Mouse (Mus musculus) forebrain, embryonic 11.5 days (tissue): Measurements from ENCODE around the gene Ceacam1. TPM values are rescaled to one million over a fixed set of nuclear protein-coding genes. Genes with fewer than 3 reads are reported as not detected.

Experiments
- ATAC-seq: fragments of 200-750 bp; cut with Nextera tagmentation; replicated peaks from 2 replicates; pipeline ENCODE4 v1.8.0; 2017; ENCODE audit warnings: moderate TSS enrichment; ENCODE audit not compliant: low FRiP score
- DNase-seq: peaks from one replicate; pipeline ENCODE4 v3.0.0-alpha.2; 2017; ENCODE audit warnings: low spot score
- H3K27ac ChIP-seq: fragments of 300-500 bp; sonication (generic); 2 replicates; pipeline ENCODE4 v1.5.1; 2014; ENCODE audit warnings: low read depth, low read length
- H3K27me3 ChIP-seq: fragments of 300-500 bp; sonication (generic); 2 replicates; pipeline ENCODE4 v1.6.1; 2014; ENCODE audit warnings: mild to moderate bottlenecking, low read length, mixed read lengths; ENCODE audit not compliant: control insufficient read depth, insufficient read depth
- H3K36me3 ChIP-seq: fragments of 300-500 bp; sonication (generic); 2 replicates; pipeline ENCODE4 v1.6.1; 2014; ENCODE audit warnings: mild to moderate bottlenecking, low read length, moderate library complexity, mixed read lengths; ENCODE audit not compliant: control insufficient read depth, insufficient read depth
- H3K4me1 ChIP-seq: fragments of 300-500 bp; sonication (generic); replicated peaks from 2 replicates; pipeline ENCODE4 v1.6.1; 2014; ENCODE audit warnings: low read length, mixed read lengths; ENCODE audit not compliant: control insufficient read depth, insufficient read depth
- H3K4me2 ChIP-seq: fragments of 300-500 bp; sonication (generic); 2 replicates; pipeline ENCODE4 v1.6.1; 2014; ENCODE audit warnings: low read depth, mild to moderate bottlenecking, low read length, moderate library complexity, mixed read lengths; ENCODE audit not compliant: severe bottlenecking
- H3K4me3 ChIP-seq: fragments of 300-500 bp; sonication (generic); 2 replicates; pipeline ENCODE4 v1.5.1; 2014; ENCODE audit warnings: low read depth, low read length
- H3K9ac ChIP-seq: fragments of 300-500 bp; sonication (generic); 2 replicates; pipeline ENCODE4 v1.6.1; 2014; ENCODE audit warnings: low read length
- H3K9me3 ChIP-seq: fragments of 300-500 bp; sonication (generic); 2 replicates; pipeline ENCODE4 v1.6.1; 2016; ENCODE audit warnings: low read length, mixed read lengths; ENCODE audit not compliant: control insufficient read depth
- WGBS: fragments of 180-500 bp; shearing (Covaris S2); extraction: QIAGEN DNeasy Blood & Tissue Kit; methylation state at CpG from one replicate; pipeline ENCODE4 v1.1.7; 2014; 5-methylcytosine and 5-hydroxymethylcytosine counted together
- polyA plus RNA-seq: library from polyadenylated mRNA; unstranded; fragments of >200 nt; fragmentation: Nextera tagmentation; extraction: Ambion mirVana; gene quantifications from 2 replicates; pipeline ENCODE4 v1.2.1, GENCODE M21; 2014

The Ceacam1 gene
- polyA plus RNA-seq, 1 experiment from 2014 or later, result 0.81 TPM

DNA sequence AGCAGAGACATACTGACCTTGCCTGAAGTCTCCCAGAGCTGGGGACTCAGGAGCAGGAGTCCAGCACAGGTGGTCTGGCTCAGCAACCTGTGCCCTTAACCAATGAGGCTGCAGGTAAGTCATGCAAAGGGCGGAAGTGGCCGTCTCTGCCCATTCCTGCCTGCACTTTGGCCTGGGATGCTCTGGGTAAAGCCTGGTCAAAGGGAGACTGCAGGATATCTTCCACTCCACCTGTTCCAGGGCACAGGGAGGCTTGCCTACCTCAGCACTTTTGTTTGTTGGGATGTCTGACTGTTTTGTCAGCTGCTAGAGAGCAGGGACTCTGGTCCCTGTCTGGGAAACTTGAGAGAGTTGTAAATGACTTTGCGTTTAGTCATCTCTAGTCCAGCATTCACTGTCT lies 25.3 kb downstream of the Ceacam1 start:
- no peak for DNase-seq
- no peaks in the 10 kb centered on the region for H3K36me3 ChIP-seq
- H3K27ac ChIP-seq, result no peak overlapping the region
- no peak overlapping the region for H3K4me2 ChIP-seq
- no peaks in the 10 kb centered on the region for H3K4me1 ChIP-seq
- 77% methylated on average over 3 of the region's 3 CpGs for WGBS
- H3K9ac ChIP-seq, result no peak overlapping the region
- H3K4me3 ChIP-seq, result no peak overlapping the region
- no peaks in the 10 kb centered on the region for H3K27me3 ChIP-seq
- ATAC-seq, result no peak
- H3K9me3 ChIP-seq, result no peaks in the 10 kb centered on the region

DNA sequence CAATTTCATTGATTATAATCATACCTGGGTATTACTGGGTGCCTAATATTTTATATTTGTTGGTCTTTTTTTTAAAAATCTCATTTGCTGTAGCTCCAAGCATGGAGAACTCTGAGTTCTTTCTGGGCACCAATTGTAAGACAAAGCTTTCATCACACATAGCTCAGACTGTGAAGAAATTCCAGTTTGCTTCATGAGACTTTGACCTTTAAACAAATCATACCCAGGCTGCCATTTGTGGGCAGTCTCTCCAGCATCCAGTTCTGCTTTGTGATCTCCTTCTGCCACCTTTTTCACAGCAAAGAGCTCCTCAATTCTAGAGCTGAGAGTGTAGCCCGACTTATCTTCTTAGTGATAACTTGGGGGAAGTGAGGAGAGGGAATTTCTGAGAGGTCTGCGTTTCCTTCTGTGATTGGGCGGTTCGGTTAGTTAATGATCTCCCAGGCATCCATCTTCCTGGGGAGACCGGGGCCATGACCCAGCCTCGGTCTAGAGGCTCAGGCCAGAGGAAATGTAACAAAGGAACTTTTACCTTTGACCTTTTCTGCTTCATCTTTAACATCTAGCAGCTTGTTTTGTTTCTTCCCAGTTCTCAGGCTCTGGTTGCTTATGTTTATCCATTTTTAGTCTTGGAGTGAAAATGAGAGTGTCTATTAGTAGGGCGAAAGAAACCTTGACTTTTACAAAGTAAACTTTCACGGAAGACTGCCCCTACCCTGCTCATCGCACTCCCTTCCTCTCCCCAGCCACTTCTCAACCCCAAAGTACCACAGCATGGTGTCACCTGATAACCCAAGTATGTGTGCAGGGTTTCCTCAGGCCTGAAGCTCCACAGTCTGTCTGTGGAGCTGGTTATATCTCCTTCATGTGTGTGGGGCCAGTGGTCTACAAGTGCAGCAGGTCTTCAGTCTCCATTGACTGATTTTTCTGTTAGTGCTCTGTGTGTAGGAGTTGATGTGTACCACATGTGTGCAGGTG lies 27.2 kb downstream of the Ceacam1 start:
- ATAC-seq, result no peak
- Histone ChIP-seq H3K27ac (no peak overlapping the region), H3K9ac (no peak overlapping the region), H3K4me1 (no peaks in the 10 kb centered on the region), H3K4me2 (no peak overlapping the region), H3K4me3 (no peak overlapping the region), H3K9me3 (no peaks in the 10 kb centered on the region), H3K36me3 (no peaks in the 10 kb centered on the region), H3K27me3 (no peaks in the 10 kb centered on the region)
- DNase-seq, result no peak
- 73% methylated on average over 9 of the region's 9 CpGs for WGBS

DNA sequence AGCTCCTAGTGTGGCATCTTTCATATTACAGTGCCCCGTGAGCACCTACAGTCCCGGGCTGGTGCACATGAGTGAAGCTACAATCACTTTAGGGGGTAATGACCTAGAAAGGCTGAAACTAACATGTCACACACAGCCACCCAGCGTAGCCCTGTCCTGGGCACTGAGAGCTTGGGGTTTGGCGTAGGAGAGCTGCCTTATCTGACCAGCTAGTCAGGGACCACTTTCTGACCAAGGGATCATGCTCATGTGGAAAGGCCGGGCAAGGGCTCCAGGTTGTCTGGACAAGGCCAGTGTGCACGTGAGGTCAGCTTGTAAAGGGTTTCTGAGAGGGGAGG lies 36.6 kb downstream of the Ceacam1 start:
- no peaks in the 10 kb centered on the region for H3K4me1 ChIP-seq
- DNase-seq, result no peak
- no peak overlapping the region for H3K4me2 ChIP-seq
- no peak overlapping the region for H3K9ac ChIP-seq
- ATAC-seq, result no peak
- H3K36me3 ChIP-seq, result no peaks in the 10 kb centered on the region
- 85% methylated on average over 6 of the region's 6 CpGs for whole genome bisulfite sequencing
- H3K4me3 ChIP-seq, result no peak overlapping the region
- H3K9me3 ChIP-seq, result no peaks in the 10 kb centered on the region
- no peaks in the 10 kb centered on the region for H3K27me3 ChIP-seq
- H3K27ac ChIP-seq, result no peak overlapping the region

DNA sequence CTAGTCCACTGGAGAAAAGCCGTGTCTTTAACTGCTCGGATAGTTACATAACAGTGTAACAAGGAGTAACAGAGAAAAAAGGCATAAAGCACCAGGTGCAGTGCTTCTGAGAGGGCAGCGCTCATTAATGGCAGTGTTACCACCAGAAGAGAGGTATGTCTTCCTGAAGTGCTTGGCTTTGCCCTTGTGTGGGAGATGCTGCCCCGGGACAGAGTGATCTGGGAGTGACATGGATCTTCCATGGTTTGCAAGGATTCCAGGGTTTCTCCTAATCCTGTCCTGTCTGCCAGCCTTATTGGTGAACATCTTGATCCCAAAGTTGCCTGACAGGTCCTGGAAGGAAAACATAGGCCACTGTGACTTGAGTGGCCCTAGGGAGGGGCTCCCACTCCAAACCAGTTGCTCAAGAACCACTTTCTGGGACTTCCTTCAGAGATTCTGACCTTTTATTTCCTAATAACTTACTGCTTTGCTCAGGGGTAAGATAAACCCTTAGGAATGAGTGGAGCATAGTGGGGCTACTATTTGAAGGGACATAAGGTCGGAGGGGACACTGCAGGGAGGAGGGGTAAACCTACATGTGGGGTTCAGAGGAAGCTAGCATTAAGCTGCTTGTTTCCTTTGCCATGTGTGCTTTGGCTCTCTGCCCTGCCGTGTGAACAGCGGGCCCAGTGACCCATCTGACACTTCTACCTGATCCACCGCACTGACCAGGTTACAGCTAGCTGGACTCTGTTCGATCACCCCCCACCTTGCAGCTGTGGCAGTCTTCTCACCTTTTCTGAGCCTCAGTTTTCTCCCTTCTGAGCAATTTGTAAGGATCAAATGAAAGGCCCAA lies 37.2 kb downstream of the Ceacam1 start:
- Histone ChIP-seq H3K9ac (no peak overlapping the region), H3K4me2 (no peak overlapping the region), H3K9me3 (no peaks in the 10 kb centered on the region), H3K27me3 (no peaks in the 10 kb centered on the region), H3K36me3 (no peaks in the 10 kb centered on the region), H3K4me1 (no peaks in the 10 kb centered on the region), H3K27ac (no peak overlapping the region), H3K4me3 (no peak overlapping the region)
- 92% methylated on average over 9 of the region's 9 CpGs for WGBS
- DNase-seq (no peak), ATAC-seq (no peak)

DNA sequence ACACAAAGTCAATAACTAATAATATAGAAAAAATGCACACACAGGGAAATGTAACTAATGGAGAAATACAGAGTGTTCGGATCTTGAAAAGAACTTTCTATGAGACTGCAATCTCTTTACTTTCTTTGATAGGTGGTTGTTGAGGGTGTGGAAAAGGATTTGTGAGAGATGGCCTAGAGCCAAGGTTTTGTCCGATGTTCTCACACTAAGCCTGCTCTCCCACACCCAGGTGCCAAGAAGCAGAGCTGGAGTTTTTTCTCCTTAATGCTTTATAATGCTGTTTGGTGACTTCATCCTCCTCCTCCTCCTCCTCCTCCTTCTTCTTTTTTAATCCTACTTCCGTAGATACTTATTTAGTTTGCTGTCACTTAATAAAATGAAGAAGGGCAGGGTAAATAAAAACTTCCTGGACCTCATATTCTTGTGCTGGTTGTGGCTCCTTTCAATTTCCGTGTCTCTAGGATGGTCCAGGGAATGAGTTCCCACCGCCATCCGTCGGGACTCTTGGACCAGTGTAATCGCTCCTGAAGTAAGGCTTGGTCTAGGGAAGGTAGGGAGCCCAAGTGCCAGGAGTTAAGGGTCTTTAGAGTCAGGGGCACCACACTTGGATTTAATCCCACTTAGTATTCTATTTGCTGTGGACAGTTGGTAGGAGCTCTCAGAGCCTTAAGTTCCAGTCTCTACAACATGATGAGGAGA lies 38.1 kb downstream of the Ceacam1 start:
- DNase-seq (no peak), ATAC-seq (no peak)
- WGBS, result 91% methylated on average over 8 of the region's 8 CpGs
- H3K9me3 ChIP-seq, result no peaks in the 10 kb centered on the region
- no peak overlapping the region for H3K9ac ChIP-seq
- no peaks in the 10 kb centered on the region for H3K27me3 ChIP-seq
- no peak overlapping the region for H3K4me2 ChIP-seq
- H3K4me3 ChIP-seq, result no peak overlapping the region
- H3K4me1 ChIP-seq, result no peaks in the 10 kb centered on the region
- H3K36me3 ChIP-seq, result no peaks in the 10 kb centered on the region
- no peak overlapping the region for H3K27ac ChIP-seq

DNA sequence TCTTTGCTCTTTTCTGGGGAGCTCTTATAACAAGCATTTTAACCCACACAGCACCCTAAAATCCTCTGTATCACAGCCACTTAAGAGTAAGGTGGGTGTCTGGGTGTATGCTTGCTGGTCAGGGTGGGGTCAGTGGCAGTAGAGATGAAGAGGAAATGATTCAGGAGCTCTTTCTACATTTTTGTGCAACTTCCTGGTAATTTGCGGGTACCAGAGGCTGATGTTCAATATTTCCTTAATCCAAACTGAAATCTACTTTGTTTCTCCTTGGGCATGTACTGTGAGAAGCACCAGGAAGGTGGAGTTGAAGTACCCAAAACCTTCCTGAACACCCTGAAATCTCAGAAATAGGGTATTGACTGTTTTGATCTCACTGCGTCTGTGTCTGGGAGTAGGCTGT lies 40.7 kb downstream of the Ceacam1 start:
- WGBS, result 89% methylated on average over 2 of the region's 2 CpGs
- Histone ChIP-seq H3K4me2 (no peak overlapping the region), H3K4me3 (no peak overlapping the region), H3K9ac (no peak overlapping the region), H3K27ac (no peak overlapping the region), H3K4me1 (peaks cover 4% of the 10 kb centered on the region; the same call in 1 of the 2 replicates), H3K36me3 (no peaks in the 10 kb centered on the region), H3K9me3 (no peaks in the 10 kb centered on the region), H3K27me3 (no peaks in the 10 kb centered on the region)
- ATAC-seq (no peak), DNase-seq (no peak)

DNA sequence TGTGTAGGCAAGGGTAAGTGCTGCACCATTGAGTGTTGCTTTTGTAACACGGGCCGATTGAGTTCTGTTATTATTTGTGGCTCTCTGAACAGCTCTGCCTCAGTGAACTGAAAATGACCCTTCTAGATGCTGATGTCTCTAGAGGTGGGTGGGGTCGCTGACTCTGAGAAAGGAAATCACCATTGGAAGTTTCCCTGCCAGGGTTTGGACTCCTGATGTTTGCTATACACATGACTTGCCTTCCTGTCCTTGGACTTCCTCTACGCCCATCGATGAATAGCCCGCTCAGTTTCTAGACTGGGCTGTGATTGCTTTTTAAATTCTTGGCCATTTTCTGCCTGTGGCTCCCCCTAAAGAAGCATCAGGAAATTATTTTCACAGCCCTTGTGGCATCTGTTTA lies 41.2 kb downstream of the Ceacam1 start:
- ATAC-seq, result no peak
- WGBS, result 85% methylated on average over 6 of the region's 6 CpGs
- Histone ChIP-seq H3K27me3 (no peaks in the 10 kb centered on the region), H3K9ac (no peak overlapping the region), H3K9me3 (no peaks in the 10 kb centered on the region), H3K4me1 (peaks cover 4% of the 10 kb centered on the region; the same call in 1 of the 2 replicates), H3K4me3 (no peak overlapping the region), H3K36me3 (no peaks in the 10 kb centered on the region), H3K27ac (no peak overlapping the region), H3K4me2 (no peak overlapping the region)
- no peak for DNase-seq

DNA sequence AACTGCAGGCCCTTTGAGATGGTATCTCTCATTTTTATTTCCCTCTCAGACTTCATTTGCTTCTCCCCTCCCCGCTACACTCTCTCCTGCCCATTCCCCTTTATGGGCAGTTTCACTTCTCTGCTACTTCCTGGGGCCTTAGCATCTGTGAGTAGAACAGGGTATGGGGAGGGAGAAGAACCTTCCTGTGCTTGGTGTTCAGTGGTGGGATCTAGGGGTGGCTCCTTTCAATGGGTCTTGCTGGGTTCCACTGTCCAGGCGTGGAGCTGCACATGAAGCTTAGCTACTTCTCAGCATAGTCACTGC lies 41.9 kb downstream of the Ceacam1 start:
- Histone ChIP-seq H3K4me3 (no peak overlapping the region), H3K27me3 (no peaks in the 10 kb centered on the region), H3K9me3 (no peaks in the 10 kb centered on the region), H3K36me3 (no peaks in the 10 kb centered on the region), H3K4me1 (peaks cover 4% of the 10 kb centered on the region; the same call in 1 of the 2 replicates), H3K27ac (no peak overlapping the region), H3K4me2 (no peak overlapping the region), H3K9ac (no peak overlapping the region)
- 82% methylated on average over 2 of the region's 2 CpGs for WGBS
- ATAC-seq, result no peak
- DNase-seq, result no peak
